Mouse (Mus musculus) hindbrain, embryonic 11.5 days (tissue): ENCODE results near the gene Pdzrn4. TPM values are rescaled to one million over a fixed set of nuclear protein-coding genes. Genes with fewer than 3 reads are reported as not detected.

Experiments
- ATAC-seq: fragments of 200-750 bp; cut with Nextera tagmentation; 2 replicates; pipeline ENCODE4 v1.8.0; 2017; ENCODE audit warnings: mild to moderate bottlenecking, moderate TSS enrichment, moderate library complexity; ENCODE audit not compliant: low FRiP score
- DNase-seq: peaks from one replicate; pipeline ENCODE4 v3.0.0-alpha.2; 2015; ENCODE audit warnings: low spot score
- H3K27ac ChIP-seq: fragments of 300-500 bp; sonication (generic); 2 replicates; pipeline ENCODE4 v1.5.1; 2014; ENCODE audit warnings: mild to moderate bottlenecking, low read depth, low read length
- H3K27me3 ChIP-seq: fragments of 300-500 bp; sonication (generic); 2 replicates; pipeline ENCODE4 v1.6.1; 2014; ENCODE audit warnings: mild to moderate bottlenecking, low read length, moderate library complexity, mixed read lengths; ENCODE audit not compliant: control insufficient read depth, insufficient read depth
- H3K36me3 ChIP-seq: fragments of 300-500 bp; sonication (generic); 2 replicates; pipeline ENCODE4 v1.6.1; 2014; ENCODE audit warnings: mild to moderate bottlenecking, low read length, moderate library complexity, mixed read lengths; ENCODE audit not compliant: control insufficient read depth, insufficient read depth
- H3K4me1 ChIP-seq: fragments of 300-500 bp; sonication (generic); replicated peaks from 2 replicates; pipeline ENCODE4 v1.6.1; 2014; ENCODE audit warnings: low read length, mixed read lengths; ENCODE audit not compliant: control insufficient read depth, insufficient read depth
- H3K4me2 ChIP-seq: fragments of 300-500 bp; sonication (generic); replicated peaks from 2 replicates; pipeline ENCODE4 v1.6.1; 2014; ENCODE audit warnings: mild to moderate bottlenecking, low read depth, low read length
- H3K4me3 ChIP-seq: fragments of 300-500 bp; sonication (generic); 2 replicates; pipeline ENCODE4 v1.5.1; 2014; ENCODE audit warnings: low read depth, low read length
- H3K9ac ChIP-seq: fragments of 300-500 bp; sonication (generic); 2 replicates; pipeline ENCODE4 v1.6.1; 2014; ENCODE audit warnings: low read depth, low read length
- H3K9me3 ChIP-seq: fragments of 300-500 bp; sonication (generic); 2 replicates; pipeline ENCODE4 v1.6.1; 2016; ENCODE audit warnings: low read length; ENCODE audit not compliant: control insufficient read depth
- WGBS: fragments of 180-500 bp; shearing (Covaris S2); extraction: QIAGEN DNeasy Blood & Tissue Kit; methylation state at CpG from one replicate; pipeline ENCODE4 v1.1.7; 2014; 5-methylcytosine and 5-hydroxymethylcytosine counted together
- polyA plus RNA-seq: library from polyadenylated mRNA; unstranded; fragments of >200 nt; fragmentation: Nextera tagmentation; extraction: Ambion mirVana; gene quantifications from 2 replicates; pipeline ENCODE4 v1.2.1, GENCODE M21; 2014

Pdzrn4 gene
- polyA plus RNA-seq, 1 experiment from 2014 or later = 21.3 TPM

DNA sequence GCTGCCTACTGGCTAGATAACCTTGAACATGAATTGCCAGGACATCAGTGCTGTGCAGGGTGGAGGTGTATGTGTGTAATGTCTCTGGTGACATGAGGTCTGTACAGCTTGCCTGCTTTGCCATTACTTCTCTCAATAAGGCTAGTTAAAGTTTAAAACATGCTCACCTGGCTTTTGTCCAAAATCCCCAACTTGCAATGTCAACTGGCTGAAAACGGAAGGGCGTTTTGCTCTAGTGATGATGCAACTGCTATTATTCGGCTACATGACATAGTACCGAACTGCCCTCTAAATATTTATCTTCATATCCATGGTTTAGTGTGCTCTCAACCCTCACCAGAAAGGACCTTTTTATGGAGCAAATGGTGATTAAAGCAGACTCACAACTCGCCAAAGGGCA, 161.9 kb downstream of the Pdzrn4 start:
- H3K9ac ChIP-seq = no peak overlapping the region
- H3K4me1 ChIP-seq = no peaks in the 10 kb centered on the region
- ATAC-seq (no peak), DNase-seq (no peak)
- WGBS = 89% methylated on average over 5 of the region's 5 CpGs
- H3K36me3 ChIP-seq = no peaks in the 10 kb centered on the region
- no peak overlapping the region for H3K4me3 ChIP-seq
- no peaks in the 10 kb centered on the region for H3K9me3 ChIP-seq
- no peak overlapping the region for H3K4me2 ChIP-seq
- H3K27me3 ChIP-seq = no peaks in the 10 kb centered on the region
- H3K27ac ChIP-seq = no peak overlapping the region

DNA sequence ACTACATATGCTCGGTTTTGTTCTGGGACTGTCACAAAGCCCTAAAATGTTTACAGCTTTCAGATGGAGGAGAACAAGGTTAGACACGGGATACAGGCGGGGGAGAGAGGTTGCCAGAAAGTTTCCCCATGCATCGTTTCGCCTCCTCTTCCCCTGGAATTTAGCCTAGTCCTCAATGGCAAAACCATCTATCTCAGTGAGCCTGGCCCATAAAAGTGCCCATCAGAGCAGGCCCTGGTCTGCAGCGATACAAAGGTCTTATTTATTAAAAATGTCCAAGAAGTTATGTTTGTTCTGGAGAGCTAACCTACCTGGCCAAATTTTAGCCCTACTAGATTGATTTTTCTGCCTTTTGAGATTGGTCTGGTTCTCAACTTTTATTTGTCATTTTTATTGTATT, 165.5 kb downstream of the Pdzrn4 start:
- no peak overlapping the region for H3K4me2 ChIP-seq

DNA sequence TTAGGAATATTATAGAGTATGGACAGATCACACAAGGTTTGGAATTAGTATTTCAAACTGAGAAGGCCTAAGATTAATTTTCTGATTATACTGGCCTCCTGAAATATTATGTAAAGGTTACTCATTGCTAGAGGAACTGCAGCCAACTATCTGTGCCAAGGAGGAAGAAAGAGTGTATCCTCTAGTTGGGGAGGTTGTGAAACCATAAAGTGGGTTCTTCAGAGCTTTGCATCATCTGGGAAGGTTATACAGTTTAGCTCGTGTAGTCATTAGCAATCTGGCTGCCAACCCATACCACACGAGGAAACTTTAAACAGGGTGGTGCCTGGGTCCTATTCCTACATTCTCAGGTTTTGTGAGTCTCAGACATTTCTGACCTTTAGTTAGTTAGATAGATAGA, 166.9 kb downstream of the Pdzrn4 start:
- H3K9me3 ChIP-seq = no peaks in the 10 kb centered on the region
- H3K27ac ChIP-seq = no peak overlapping the region
- no peak overlapping the region for H3K9ac ChIP-seq
- ATAC-seq (no peak), DNase-seq (no peak)
- no peak overlapping the region for H3K4me2 ChIP-seq
- no peaks in the 10 kb centered on the region for H3K27me3 ChIP-seq
- WGBS = 86% methylated on average over 2 of the region's 2 CpGs
- H3K4me1 ChIP-seq = no peaks in the 10 kb centered on the region
- no peak overlapping the region for H3K4me3 ChIP-seq
- no peaks in the 10 kb centered on the region for H3K36me3 ChIP-seq

More for the DNA sequence above, 165.5 kb downstream of the Pdzrn4 start:
- H3K36me3 ChIP-seq = no peaks in the 10 kb centered on the region
- no peaks in the 10 kb centered on the region for H3K9me3 ChIP-seq
- no peak overlapping the region for H3K9ac ChIP-seq
- DNase-seq (no peak), ATAC-seq (no peak)
- no peak overlapping the region for H3K27ac ChIP-seq
- H3K4me1 ChIP-seq = no peaks in the 10 kb centered on the region
- no peaks in the 10 kb centered on the region for H3K27me3 ChIP-seq
- H3K4me3 ChIP-seq = no peak overlapping the region
- 88% methylated on average over 6 of the region's 6 CpGs for WGBS

DNA sequence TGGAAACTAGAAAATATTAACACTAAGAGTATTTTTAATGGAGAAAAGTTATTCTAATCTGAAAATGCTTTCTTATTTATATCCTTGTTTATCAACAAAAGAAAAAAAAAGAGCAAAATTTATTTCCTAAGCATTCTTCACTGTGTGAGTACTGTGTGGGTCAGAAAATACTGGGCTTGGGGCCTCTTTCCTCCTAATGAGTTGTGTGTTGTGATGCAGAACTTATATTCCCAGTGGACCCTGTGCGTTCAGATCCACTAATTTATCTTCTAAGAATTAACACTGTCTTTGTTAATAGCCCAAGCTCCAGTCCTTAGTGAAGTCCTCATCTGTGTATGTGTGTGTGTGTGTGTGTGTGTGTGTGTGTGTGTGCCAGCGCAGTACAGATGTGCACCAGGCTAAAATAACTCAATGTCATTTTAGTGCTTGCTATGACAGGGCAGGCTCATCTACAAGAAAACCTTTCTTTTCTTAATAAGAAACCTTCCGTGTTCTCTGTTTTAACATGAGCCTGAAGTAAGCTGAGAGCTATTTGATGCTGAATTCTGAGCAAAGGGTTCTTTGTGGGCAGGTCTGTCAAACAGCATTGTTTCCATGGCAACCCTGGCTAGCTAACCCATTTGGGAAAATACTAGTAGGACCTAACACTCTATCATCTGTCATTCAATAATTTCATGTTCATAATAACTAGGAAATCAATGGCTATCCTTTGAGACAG, 174.0 kb downstream of the Pdzrn4 start:
- 59% methylated on average over 3 of the region's 3 CpGs for WGBS
- H3K9me3 ChIP-seq = no peaks in the 10 kb centered on the region
- DNase-seq = peak; percentile 31
- peak; percentile 57 for ATAC-seq
- no peaks in the 10 kb centered on the region for H3K27me3 ChIP-seq
- H3K27ac ChIP-seq = no peak overlapping the region
- no peak overlapping the region for H3K4me3 ChIP-seq
- no peaks in the 10 kb centered on the region for H3K36me3 ChIP-seq
- no peak overlapping the region for H3K9ac ChIP-seq
- no peak overlapping the region for H3K4me2 ChIP-seq
- no peaks in the 10 kb centered on the region for H3K4me1 ChIP-seq

DNA sequence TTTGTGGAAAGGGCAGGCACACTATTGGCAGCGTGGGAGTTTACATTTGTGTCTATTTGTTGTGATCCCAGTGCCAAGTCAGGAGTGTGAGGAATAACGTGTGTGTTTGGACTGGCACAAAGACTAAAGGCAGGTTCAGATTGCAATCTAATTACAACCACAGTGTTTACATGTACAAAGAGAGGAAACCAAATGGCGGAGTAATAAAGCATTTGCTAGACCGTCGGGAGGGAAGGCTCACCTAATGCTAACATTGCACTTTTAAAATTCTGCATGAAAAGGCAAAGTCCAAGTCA, 174.5 kb downstream of the Pdzrn4 start:
- ATAC-seq (no peak; the same call in 1 of the 2 replicates), DNase-seq (no peak)
- no peaks in the 10 kb centered on the region for H3K36me3 ChIP-seq
- no peaks in the 10 kb centered on the region for H3K4me1 ChIP-seq
- no peak overlapping the region for H3K27ac ChIP-seq
- no peaks in the 10 kb centered on the region for H3K27me3 ChIP-seq
- H3K4me3 ChIP-seq = no peak overlapping the region
- H3K9ac ChIP-seq = no peak overlapping the region
- WGBS = 80% methylated on average over 5 of the region's 5 CpGs
- H3K4me2 ChIP-seq = no peak overlapping the region
- no peaks in the 10 kb centered on the region for H3K9me3 ChIP-seq

DNA sequence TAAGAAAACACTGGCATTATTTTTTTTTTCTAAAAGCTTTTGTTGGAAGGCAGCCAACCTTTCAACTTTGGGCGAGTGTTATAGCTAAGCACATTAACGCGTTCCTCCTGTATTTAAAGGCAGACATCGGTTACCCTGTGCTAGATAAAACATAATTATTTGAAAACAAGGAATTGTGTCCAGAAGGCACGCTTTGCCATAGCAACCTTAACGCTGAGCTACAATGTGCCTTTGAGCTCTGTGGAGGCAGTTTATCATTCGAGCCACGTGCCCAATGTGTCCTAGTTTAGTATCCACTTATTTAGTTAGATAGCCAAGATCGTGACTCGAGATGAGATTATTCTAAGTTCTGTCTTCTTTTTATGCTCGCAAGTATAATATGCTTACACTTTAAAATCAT, 180.8 kb downstream of the Pdzrn4 start:
- Histone ChIP-seq H3K4me1 (no peaks in the 10 kb centered on the region), H3K9me3 (no peaks in the 10 kb centered on the region), H3K36me3 (no peaks in the 10 kb centered on the region), H3K4me3 (no peak overlapping the region), H3K27me3 (no peaks in the 10 kb centered on the region), H3K9ac (no peak overlapping the region), H3K4me2 (no peak overlapping the region), H3K27ac (no peak overlapping the region)
- peak; percentile 43 for DNase-seq
- WGBS = 45% methylated on average over 11 of the region's 11 CpGs
- peak; percentile 64; the same call in 1 of the 2 replicates for ATAC-seq

DNA sequence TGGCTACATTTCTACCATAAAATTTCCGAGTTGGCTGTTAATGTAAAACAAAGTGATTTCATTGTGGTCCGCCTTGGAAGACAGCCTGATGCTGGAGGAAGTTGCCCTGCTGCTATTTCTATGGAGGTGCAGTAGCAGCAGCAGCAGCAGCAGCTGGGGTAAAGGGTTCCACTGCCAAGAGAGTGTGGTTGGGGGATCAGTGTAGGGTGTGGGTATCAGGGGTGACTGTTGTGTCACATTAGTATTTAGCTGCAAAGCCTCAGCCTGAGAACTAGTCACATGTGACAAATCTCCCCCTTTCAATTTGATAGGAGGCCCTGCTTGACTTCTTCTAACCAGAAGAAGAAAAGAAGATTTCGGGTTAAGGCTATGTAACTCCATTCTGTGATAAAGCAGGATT, 183.5 kb downstream of the Pdzrn4 start:
- H3K27ac ChIP-seq = no peak overlapping the region
- H3K36me3 ChIP-seq = no peaks in the 10 kb centered on the region
- no peak for ATAC-seq
- H3K4me1 ChIP-seq = no peaks in the 10 kb centered on the region
- no peak overlapping the region for H3K9ac ChIP-seq
- no peak for DNase-seq
- no peak overlapping the region for H3K4me2 ChIP-seq
- no peak overlapping the region for H3K4me3 ChIP-seq
- no peaks in the 10 kb centered on the region for H3K27me3 ChIP-seq
- no peaks in the 10 kb centered on the region for H3K9me3 ChIP-seq
- WGBS = 57% methylated on average over 3 of the region's 3 CpGs

DNA sequence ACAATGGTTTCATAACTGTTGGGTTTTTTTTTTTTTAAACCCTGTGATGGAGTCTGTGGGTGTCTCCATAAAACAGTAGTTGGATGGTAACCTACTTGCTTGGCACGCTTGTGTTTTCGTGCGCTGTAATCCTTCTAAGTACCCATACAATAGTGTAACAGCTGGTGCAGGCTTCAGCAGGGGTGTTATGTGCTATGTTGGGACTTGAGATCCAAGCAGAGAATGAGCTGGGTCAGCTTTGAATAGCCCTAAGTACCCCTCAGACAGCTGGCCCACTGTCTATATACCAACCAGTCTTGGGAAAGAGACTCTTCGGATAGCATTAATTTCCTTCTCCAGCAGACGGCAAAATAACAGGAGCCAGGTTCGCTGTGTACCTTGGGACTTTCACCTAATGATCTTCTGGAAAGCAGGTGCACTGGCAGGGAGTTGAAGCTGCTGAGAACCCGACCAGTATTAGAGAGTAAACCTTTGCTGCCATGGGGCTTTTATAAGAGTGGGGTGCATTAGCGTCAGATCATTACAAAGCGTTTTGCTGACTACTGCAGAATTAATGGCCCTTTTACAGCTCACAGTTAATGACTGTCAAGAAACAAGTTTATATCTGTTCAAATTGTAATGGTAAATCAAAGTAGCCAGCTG, 184.2 kb downstream of the Pdzrn4 start:
- DNase-seq = no peak
- Histone ChIP-seq H3K4me2 (no peak overlapping the region), H3K27me3 (no peaks in the 10 kb centered on the region), H3K9me3 (no peaks in the 10 kb centered on the region), H3K4me1 (no peaks in the 10 kb centered on the region), H3K36me3 (no peaks in the 10 kb centered on the region), H3K9ac (no peak overlapping the region), H3K4me3 (no peak overlapping the region), H3K27ac (no peak overlapping the region)
- no peak; the same call in 1 of the 2 replicates for ATAC-seq
- 70% methylated on average over 9 of the region's 9 CpGs for WGBS
